Mouse (Mus musculus) mature B cell (primary cell): ENCODE results near the gene Scarf2.

ENCODE experiments used
- in situ Hi-C: fragments of 300-500 bp; cut with MboI; formaldehyde crosslinking; loops from 2 replicates; pipeline ENCODE4 v1.14.3; 2019

Gene Scarf2

GRCm38 (mm10) chr16:17796971-17797811 lies at the start of gene Scarf2:
TSS of gene Scarf2 (plus strand) at chr16:17797282.
- in situ Hi-C loops, result no loop called here

- in situ Hi-C loops, result no loop called here
These were observed 44.1 kb upstream of the Scarf2 start for GRCm38 (mm10) chr16:17753001-17753400.

- in situ Hi-C loops, result no loop called here
These were observed 43.4 kb upstream of the Scarf2 start for GRCm38 (mm10) chr16:17753686-17754085.

DNA sequence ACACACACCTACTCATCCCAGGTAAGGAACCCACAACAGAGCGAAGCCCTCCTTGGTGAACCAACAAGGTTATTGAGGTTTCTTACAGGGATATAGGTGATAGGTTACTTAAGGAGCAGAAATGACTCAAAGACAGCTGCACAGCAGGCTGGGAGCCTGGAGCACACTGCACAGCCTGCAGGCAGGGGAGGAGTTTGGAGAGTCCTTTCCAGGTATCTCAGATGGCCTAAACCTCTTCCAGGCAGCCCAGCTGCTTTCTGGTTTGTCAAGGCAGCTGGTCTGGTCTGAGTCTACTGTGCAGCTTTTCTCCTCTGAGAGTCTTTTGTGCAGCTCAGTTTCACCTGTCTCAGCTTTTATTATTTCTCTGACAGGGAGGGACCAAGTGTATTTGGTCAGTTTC lies 39.3 kb upstream of the Scarf2 start:
- in situ Hi-C loops, result no loop called here

- in situ Hi-C loops, result no loop called here
These were observed 38.2 kb upstream of the Scarf2 start for GRCm38 (mm10) chr16:17758902-17759301.

DNA sequence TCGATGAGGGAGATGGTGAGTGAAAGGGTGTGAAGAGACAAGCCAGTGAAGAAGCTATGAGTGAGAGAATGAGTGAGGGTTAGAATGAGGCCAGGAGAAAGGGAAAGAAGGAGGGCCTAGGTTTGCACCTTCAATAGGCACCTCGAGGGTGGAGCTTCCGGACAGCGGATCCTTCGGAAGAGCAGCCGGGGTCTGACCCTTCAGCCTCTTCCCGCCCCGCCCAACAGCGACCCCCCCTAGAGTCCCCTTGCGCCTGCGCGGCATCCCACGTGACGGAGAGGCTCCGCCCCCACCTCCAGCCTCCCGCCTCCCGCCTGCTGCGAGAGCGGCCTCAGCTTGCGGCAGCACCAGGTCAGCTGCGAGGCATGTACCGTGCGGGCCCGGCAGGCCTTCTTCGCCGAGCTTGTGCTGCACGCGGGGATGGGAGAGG lies 37.7 kb upstream of the Scarf2 start, which contains the start of gene Klhl22:
Gene Klhl22 (plus strand): TSS at position 275 of the 430 bp plus-strand sequence.
- in situ Hi-C loops, result no loop called here

GRCm38 (mm10) chr16:17759813-17760321 lies 37.2 kb upstream of the Scarf2 start:
- in situ Hi-C loops, result no loop called here

- in situ Hi-C loops, result no loop called here
These were observed 36.4 kb upstream of the Scarf2 start for GRCm38 (mm10) chr16:17760657-17761056.

- in situ Hi-C loops, result no loop called here
These were observed 36.0 kb upstream of the Scarf2 start for GRCm38 (mm10) chr16:17761074-17761473.

GRCm38 (mm10) chr16:17764108-17764511 lies 33.0 kb upstream of the Scarf2 start:
- in situ Hi-C loops, result no loop called here

DNA sequence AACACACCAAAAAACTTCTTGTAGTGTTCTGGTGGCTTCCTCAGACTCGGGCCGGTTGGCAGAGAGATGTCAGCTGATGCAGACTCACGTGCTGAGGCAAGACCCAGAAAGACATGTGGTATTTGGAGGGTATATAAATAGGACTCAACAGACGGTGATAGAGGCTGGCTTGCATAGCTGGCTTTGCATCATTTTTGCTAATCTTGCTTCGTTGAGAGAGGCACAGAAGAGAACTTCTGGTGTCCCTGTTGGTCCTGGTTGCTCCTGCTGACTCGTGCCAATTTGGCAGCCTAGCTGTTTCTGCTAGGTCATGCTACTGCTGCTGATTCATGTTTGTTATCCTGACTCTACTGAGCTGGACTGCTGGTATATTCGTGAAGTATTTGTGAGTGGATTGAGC lies 28.2 kb upstream of the Scarf2 start:
- in situ Hi-C loops, result no loop called here

- in situ Hi-C loops, result no loop called here
These were observed 25.8 kb upstream of the Scarf2 start for GRCm38 (mm10) chr16:17771117-17771865.

DNA sequence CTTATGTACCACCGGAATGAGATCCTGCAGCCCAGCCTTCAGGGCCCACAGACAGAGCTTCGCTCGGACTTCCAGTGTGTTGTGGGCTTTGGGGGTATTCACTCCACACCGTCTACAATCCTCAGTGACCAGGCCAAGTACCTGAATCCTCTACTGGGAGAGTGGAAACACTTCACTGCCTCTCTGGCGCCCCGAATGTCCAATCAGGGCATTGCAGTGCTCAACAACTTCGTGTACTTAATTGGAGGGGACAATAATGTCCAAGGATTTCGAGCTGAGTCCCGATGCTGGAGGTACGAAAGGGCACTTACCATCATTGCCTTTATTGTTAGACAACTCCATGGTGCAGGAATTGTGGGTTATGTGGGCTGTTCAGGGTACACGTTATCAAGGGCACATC lies 20.3 kb upstream of the Scarf2 start:
- in situ Hi-C loops, result no loop called here

DNA sequence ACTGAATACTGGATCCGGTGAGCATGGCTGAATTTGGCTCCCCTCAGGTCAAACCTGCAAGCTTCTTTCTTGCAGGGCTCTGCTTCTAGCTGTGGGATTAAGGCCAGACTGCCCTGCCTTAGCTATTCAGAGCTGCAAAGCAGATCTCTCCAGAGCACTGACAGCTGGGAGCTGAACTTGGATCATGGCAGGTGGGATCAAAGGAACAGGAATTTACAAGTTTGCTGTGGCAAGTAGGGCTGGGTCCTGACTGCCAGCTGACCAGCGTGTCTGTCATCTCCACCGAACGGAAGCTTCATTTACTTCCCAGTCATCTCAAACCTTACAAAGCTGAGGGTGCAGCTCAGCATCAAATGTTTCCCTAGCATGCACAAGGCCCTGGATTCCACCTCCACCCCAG lies 18.9 kb upstream of the Scarf2 start:
- in situ Hi-C loops, result no loop called here

GRCm38 (mm10) chr16:17779692-17780091 lies 17.4 kb upstream of the Scarf2 start:
- in situ Hi-C loops, result no loop called here

DNA sequence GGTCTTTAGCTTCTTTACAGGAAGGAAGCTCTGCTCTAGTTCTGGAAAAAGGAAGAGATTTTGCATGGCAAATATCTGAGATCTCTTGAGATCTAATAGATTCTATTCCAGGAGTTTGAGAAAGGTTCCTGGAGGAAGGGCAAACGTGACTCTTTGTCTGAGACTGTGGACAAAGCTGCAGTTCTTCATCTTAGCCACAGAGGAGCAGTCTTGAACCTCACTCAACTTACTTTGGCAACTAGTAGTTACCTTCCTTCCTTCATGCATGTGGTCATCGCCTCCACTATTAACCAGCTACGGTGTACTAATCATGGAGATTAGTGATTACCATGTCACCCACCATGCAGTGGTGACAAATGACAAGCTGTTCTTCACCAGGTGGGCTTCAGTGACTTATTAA lies 11.7 kb upstream of the Scarf2 start:
- in situ Hi-C loops, result no loop called here

- in situ Hi-C loops, result no loop called here
These were observed 4.4 kb upstream of the Scarf2 start for GRCm38 (mm10) chr16:17792728-17793127.

DNA sequence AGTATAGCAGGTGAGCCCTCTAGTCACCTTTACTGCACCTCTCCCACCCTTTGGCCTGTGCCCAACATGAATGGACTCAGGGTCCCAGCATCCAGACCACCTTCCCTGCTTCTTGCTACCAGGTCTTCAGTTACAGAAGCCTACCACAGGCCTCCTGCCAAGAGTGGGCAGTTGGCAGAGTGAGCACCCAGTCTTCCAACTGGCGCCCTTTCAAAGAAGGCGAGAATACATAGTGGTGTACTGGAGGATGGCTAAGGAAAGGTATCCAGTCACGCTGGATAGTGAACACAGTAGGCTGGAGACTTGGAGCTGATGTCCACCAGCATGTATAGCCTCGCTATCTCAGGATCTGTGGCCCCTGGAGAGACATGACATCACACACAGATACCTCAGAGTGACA lies 3.0 kb upstream of the Scarf2 start:
- in situ Hi-C loops, result no loop called here

DNA sequence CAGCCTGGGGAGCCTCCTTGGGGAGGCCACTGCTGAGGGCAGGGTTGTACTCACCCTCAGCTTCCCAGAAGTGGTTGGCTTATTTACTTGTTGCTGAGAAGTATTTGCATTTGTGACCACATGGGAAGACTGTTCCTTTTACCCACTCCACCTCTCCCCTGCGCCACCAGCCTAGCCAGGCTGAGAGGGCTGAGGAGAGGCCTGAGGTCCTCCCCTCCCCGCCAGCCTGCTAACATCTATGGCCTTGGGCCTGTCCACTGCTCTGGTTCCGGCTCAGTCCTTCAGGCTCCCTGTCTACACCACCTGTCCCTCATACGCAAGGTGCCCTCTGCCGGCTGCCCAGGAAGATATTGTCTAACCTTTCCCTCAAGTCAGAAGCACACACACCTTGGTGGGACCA lies 1.4 kb upstream of the Scarf2 start:
- in situ Hi-C loops, result no loop called here

DNA sequence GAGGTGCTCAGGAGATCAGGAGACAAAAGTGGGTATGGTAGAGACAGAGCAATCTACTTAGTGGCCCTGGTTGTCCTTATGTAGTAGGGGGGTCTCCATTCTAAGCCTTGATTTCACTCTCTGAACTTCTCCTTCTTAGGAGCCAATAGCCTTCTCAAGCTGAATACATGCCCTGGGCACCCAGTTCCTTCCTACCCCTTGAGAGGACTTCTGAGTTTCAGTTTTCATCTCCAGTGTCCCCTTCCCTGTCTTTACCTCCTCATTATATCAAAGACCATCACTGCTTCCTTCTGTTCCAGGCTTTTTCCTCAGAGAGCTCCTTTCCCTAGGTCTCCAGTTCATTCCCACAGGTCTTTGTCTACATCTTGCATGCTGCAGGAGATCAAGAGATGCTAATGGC lies 563 bp upstream of the Scarf2 start:
- in situ Hi-C loops, result no loop called here

DNA sequence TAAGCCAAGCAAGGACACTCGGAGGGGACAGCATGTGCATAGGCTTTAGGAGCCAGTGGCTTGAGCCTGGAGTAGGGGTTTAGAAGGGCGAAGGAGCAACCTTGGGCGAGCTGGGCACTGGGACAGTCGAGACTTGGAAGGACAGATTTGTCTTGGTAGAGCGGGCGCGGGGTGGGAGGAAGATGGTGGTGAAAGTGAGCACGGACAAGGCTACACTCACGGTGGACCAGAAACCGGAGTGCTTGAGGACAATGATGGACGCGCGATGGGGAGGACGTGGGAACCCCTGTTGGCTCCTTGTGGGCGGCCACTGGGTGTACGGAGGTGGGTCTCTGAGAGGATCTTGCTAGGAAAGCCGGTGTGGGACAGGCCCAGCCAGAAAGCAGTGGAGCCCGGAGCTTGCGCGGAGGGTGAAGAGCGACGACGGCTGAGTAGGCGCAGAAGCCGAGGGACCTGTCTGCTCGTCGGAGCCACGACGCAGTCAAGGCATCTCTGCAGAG lies 780 bp downstream of the Scarf2 start:
- in situ Hi-C loops, result no loop called here

- in situ Hi-C loops, result no loop called here
These were observed 1.5 kb downstream of the Scarf2 start for GRCm38 (mm10) chr16:17798321-17799180.
